Mouse (Mus musculus) gastrocnemius, postnatal 14 days (tissue): Measurements from ENCODE around the gene Gm20449. TPM values are rescaled to one million over a fixed set of nuclear protein-coding genes. Genes with fewer than 3 reads are reported as not detected.
A peak's percentile ranks its signal among the peaks of the same experiment; 100 is the strongest.
"Not testable (repeated sequence)": the region's sequence is repeated elsewhere in the genome, so short reads cannot be mapped to it uniquely, and the experiment has no call there.

Source experiments
- DNase-seq: peaks from one replicate; pipeline ENCODE4 v3.0.0; 2021; ENCODE audit warnings: mixed read lengths
- intact Hi-C: fragments of 180-260 bp; cut with DNase I; formaldehyde crosslinking; loops from one replicate; pipeline ENCODE4 v1.15.1; 2025; ENCODE audit warnings: low total_unique reads
- long read RNA-seq, 2 experiments: library from polyadenylated mRNA; stranded (forward); transcript quantifications; one replicate each; pipeline ENCODE4 v2.0.0; 2021
- total RNA-seq, 2 experiments: library from RNA; stranded (reverse); gene quantifications; 2 replicates each; pipeline ENCODE4 v1.2.3; 2021

Gm20449 gene
- total RNA-seq, result under 1 TPM in 1 of 2 experiments, not detected in 1; 0.07 TPM
- long read RNA-seq, experiment 1, result 0 reads
- long read RNA-seq, experiment 2, result 0 reads

- DNase-seq, result peak; percentile 96
- intact Hi-C loops, result loop anchor here (5.0 kb wide), 2 partner anchors 107 to 138 kb away; partner anchors contain the start of gene AI987944
Measured at GRCm38 (mm10) chr7:41499389-41500049, at the start of gene Gm20449, which contains the start of gene AW146154. Gene Gm20449, minus strand, starts transcription at chr7:41499417. Gene AW146154, minus strand, starts transcription at chr7:41499890.

GRCm38 (mm10) chr7:41512672-41513071, 13.5 kb upstream of the Gm20449 start:
- no peak for DNase-seq
- intact Hi-C loops, result no loop called here

- DNase-seq, result no peak
- intact Hi-C loops, result no loop called here
Measured at GRCm38 (mm10) chr7:41512207-41512606, 13.0 kb upstream of the Gm20449 start.

DNA sequence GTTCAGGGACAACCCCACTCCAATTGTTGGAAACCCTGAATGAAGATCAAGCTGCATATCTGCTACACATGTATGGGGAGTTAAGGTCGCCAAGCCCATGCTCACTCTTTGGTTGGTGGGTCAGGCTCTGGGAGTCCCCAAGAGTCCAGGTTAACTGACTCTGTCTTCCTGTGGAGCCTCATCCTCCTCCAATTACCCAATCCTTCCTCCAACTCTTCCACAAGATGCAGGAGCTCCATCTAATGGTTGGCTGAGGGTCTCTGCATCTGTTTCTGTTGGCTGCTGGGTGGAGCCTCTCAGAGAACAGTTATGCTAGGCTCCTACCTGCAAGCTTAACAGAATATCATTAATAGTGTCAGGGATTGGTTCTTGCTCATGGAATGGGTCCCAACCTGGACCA, 3.2 kb upstream of the Gm20449 start:
- intact Hi-C loops, result loop anchor here (5.0 kb wide), 1 partner anchor 135 kb away; no protein-coding TSS in a partner anchor
- DNase-seq, result no peak

- peak; percentile 35 for DNase-seq
- intact Hi-C loops, result loop anchor here (5.0 kb wide), 1 partner anchor 137 kb away; no protein-coding TSS in a partner anchor
Measured at GRCm38 (mm10) chr7:41500151-41500934, 1.1 kb upstream of the Gm20449 start.

DNA sequence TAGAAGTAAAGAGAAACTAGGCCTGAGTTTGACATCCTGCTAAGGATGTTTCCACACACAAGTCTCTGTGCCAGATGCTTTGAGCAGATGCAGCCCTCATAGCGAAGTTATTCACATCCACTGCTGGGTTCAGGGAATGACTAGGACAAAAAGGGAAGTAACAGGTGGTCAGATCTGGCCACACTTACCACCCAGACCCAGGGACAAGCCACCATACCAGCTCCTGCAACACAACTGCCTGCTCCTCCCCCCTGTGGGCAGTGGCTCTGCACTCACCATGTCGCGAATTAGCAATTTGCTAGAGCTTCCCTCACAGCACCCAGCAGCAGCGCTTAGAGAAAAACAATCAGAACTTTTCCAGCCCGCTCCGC, 214 bp downstream of the Gm20449 start:
- DNase-seq, result not testable (repeated sequence)
- intact Hi-C loops, result loop anchor here (5.0 kb wide), 1 partner anchor 107 kb away; the partner anchor contains the start of gene AI987944

GRCm38 (mm10) chr7:41498464-41498863, 753 bp downstream of the Gm20449 start:
- intact Hi-C loops, result loop anchor here (5.0 kb wide), 1 partner anchor 106 kb away; the partner anchor contains the start of gene AI987944
- not testable (repeated sequence) for DNase-seq

GRCm38 (mm10) chr7:41497871-41498270, 1.3 kb downstream of the Gm20449 start:
- DNase-seq, result no peak
- intact Hi-C loops, result loop anchor here (5.0 kb wide), 1 partner anchor 106 kb away; the partner anchor contains the start of gene AI987944

GRCm38 (mm10) chr7:41451864-41452263, 47.4 kb downstream of the Gm20449 start:
- intact Hi-C loops, result no loop called here
- DNase-seq, result no peak

DNA sequence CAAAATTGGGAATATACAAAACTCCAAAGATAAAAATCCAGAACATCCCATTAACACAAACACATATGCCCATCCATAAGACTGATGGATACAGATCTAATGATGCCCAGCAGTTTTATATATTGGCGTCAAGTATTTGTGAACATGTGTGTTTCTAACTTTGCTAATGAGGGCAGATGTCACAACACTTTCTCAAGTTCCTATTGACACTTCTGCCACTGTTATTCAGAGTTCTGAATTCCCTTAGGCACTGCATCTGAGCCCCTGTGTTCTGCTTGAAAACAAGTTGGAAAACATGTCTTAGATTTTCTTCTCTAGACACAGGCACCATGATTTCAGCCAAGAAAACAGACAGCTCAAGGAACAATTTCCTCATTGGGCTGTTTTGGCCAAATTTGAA, 50.6 kb downstream of the Gm20449 start, which contains the start of gene Vmn2r57:
TSS of gene Vmn2r57 (minus strand) at position 101 of the 400 bp plus-strand sequence.
- intact Hi-C loops, result not testable (repeated sequence)

GRCm38 (mm10) chr7:41394130-41394529, 105.1 kb downstream of the Gm20449 start:
- no peak for DNase-seq
- intact Hi-C loops, result loop anchor here (5.0 kb wide), 1 partner anchor 103 kb away; the partner anchor contains the start of genes AW146154 and Gm20449

More for the DNA sequence above, 50.6 kb downstream of the Gm20449 start, which contains the start of gene Vmn2r57:
- not testable (repeated sequence) for DNase-seq

DNA sequence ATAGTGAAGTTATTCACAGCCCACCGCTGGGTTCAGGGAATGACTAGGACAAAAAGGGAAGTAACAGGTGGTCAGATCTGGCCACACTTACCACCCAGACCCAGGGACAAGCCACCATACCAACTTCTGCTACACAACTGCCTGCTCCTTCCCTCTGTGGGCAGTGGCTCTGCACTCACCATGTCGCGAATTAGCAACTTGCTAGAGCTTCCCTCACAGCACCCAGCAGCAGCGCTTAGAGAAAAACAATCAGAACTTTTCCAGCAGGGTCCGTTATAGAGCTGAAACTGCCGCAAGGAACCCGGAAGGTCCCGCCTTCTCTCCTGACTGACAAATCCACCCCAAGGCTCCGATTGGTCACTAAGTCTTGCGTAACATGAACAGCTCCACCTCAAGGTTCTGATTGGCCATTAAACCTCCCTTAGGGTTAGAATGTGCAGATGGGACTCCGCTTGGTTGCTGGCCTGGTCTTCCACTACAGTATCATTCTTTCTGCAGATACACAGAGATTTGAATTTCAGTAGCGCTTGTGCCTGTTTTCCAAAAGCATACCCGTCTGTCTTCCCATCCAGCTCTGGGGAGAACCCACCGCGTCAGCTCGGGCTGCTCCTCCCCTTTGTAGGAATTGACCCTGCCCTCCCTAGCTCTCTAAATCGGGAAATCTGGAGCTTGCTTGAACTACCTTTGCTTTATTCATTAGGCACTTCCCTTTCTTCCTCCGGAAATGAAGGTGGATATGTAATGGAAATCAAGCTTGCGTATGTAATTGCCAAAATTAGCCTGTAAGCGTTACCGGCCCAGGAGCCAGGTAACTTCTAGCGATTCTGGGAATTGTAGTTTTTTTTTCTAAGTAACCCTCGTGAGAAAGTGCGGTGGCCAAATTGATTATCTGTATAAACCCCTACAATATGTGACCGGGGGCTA, 105.9 kb downstream of the Gm20449 start, which contains the start of gene AI987944:
TSS of gene AI987944 (minus strand) at position 332 of the 924 bp plus-strand sequence.
- peak; percentile 77 for DNase-seq
- intact Hi-C loops, result loop anchor here (5.0 kb wide), 1 partner anchor 104 kb away; the partner anchor contains the start of genes AW146154 and Gm20449

Other genes with a start within 250 kb of the Gm20449 start
- 1 to 10 TPM; 7.8 to 10.0 TPM for gene AI987944, start 106.0 kb downstream of the Gm20449 start, total RNA-seq
- under 1 TPM; 0.04 to 0.06 TPM for gene Vmn2r57, start 50.7 kb downstream of the Gm20449 start, total RNA-seq
- 1 to 10 TPM; 4.0 to 5.2 TPM for gene AW146154, start 473 bp upstream of the Gm20449 start, total RNA-seq
- not detected for gene Gm6871, start 74.2 kb upstream of the Gm20449 start, total RNA-seq
- 1 to 10 TPM; 8.1 to 9.1 TPM for gene 2610021A01Rik, start 99.8 kb upstream of the Gm20449 start, total RNA-seq
- 1 to 10 TPM; 6.2 to 7.2 TPM for gene Zfp788, start 133.8 kb upstream of the Gm20449 start, total RNA-seq